Mouse (Mus musculus) lung, postnatal 0 days (tissue): ENCODE results near the gene Macc1. TPM values are rescaled to one million over a fixed set of nuclear protein-coding genes. Genes with fewer than 3 reads are reported as not detected.

ENCODE experiments used
- ATAC-seq: fragments of 200-750 bp; cut with Nextera tagmentation; 2 replicates; pipeline ENCODE4 v1.8.0; 2017; ENCODE audit warnings: moderate library complexity
- DNase-seq: peaks from one replicate; pipeline ENCODE4 v3.0.0-alpha.2; 2016; ENCODE audit warnings: low spot score
- H3K27ac ChIP-seq: fragments of 300-500 bp; sonication (generic); 2 replicates; pipeline ENCODE4 v1.5.1; 2014; ENCODE audit warnings: antibody characterized with exemption, mild to moderate bottlenecking, low read length, mixed read lengths
- H3K27me3 ChIP-seq: fragments of 300-500 bp; sonication (generic); replicated peaks from 2 replicates; pipeline ENCODE4 v1.6.1; 2014; ENCODE audit warnings: low read length, mixed read lengths; ENCODE audit not compliant: insufficient read depth
- H3K36me3 ChIP-seq: fragments of 300-500 bp; sonication (generic); 2 replicates; pipeline ENCODE4 v1.6.1; 2014; ENCODE audit warnings: low read length, mixed read lengths; ENCODE audit not compliant: insufficient read depth
- H3K4me1 ChIP-seq: fragments of 300-500 bp; sonication (generic); 2 replicates; pipeline ENCODE4 v1.6.1; 2014; ENCODE audit warnings: antibody characterized with exemption, low read depth, low read length, mixed read lengths; ENCODE audit not compliant: insufficient read depth
- H3K4me2 ChIP-seq: fragments of 300-500 bp; sonication (generic); replicated peaks from 2 replicates; pipeline ENCODE4 v1.6.1; 2014; ENCODE audit warnings: low read depth, mild to moderate bottlenecking, low read length, moderate library complexity, mixed read lengths
- H3K4me3 ChIP-seq: fragments of 300-500 bp; sonication (generic); 2 replicates; pipeline ENCODE4 v1.5.1; 2014; ENCODE audit warnings: low read depth, low read length
- H3K9ac ChIP-seq: fragments of 300-500 bp; sonication (generic); replicated peaks from 2 replicates; pipeline ENCODE4 v1.6.1; 2014; ENCODE audit warnings: low read depth, mild to moderate bottlenecking
- H3K9me3 ChIP-seq: fragments of 300-500 bp; sonication (generic); 2 replicates; pipeline ENCODE4 v1.6.1; 2016; ENCODE audit warnings: low read length, mixed read lengths
- CTCF ChIP-seq: IDR thresholded peaks from 2 replicates; pipeline ENCODE4 v1.5.1; 2016; ENCODE audit warnings: antibody characterized with exemption, mild to moderate bottlenecking
- EP300 ChIP-seq: IDR thresholded peaks from 2 replicates; pipeline ENCODE4 v1.6.1; 2016; ENCODE audit warnings: antibody characterized with exemption, mild to moderate bottlenecking, control low read depth
- WGBS: fragments of 180-500 bp; shearing (Covaris S2); extraction: QIAGEN DNeasy Blood & Tissue Kit; methylation state at CpG from one replicate; pipeline ENCODE4 v1.1.7; 2014; 5-methylcytosine and 5-hydroxymethylcytosine counted together
- polyA plus RNA-seq: library from polyadenylated mRNA; unstranded; fragments of >200 nt; fragmentation: Nextera tagmentation; extraction: Ambion mirVana; gene quantifications from 2 replicates; pipeline ENCODE4 v1.2.1, GENCODE M21; 2015

Macc1 gene
- polyA plus RNA-seq, 1 experiment from 2014 or later, result 1.0 TPM

DNA sequence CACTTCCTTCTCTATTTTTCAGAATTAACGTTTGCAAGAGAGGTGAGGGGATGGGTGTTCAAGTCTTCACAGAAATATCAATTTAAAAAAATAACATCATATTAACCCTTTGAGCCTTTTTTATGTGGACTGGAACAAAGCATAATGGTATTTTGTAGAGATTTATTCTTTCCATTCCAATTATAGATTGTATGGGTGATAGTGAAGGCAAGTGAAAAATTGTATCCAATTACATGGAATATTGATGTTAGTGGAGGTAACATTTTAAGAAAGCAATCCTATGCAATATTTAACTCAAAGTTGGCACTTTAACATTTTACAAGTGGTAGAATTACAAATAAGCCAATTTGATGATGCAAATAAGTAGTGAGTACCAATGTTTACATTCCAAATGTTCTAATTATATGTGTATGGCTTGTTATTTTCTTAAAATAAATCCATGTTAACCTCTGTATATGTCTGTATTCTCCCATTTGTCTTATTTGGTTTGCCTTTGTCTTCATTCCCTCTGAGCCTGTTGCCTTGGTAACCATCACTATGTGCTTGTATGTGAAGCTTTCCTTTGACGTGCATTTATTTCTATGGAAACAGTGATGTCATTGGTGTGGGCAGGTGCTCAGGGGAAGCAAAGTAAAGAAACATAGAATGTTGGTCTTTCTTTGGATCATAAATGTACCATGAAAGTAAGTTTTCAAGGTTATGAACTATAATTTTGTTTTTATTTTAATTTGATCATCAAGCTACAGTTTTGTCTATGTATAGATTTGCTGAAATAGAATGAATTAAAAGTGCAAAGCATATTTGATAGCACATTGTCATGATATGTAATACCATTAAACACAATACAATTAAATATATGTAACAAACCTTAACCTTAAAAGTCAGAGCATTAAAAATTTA, 150.2 kb downstream of the Macc1 start:
- Histone ChIP-seq H3K36me3 (no peaks in the 10 kb centered on the region), H3K27me3 (no peaks in the 10 kb centered on the region), H3K9me3 (no peaks in the 10 kb centered on the region), H3K27ac (no peak overlapping the region), H3K9ac (no peak overlapping the region), H3K4me1 (no peaks in the 10 kb centered on the region), H3K4me3 (no peak overlapping the region), H3K4me2 (no peak overlapping the region)
- ATAC-seq (no peak), DNase-seq (no peak)
- 48% methylated on average over 2 of the region's 2 CpGs for WGBS
- TF ChIP-seq EP300 (no peak), CTCF (no peak)

GRCm38 (mm10) chr12:119464940-119465245, 150.8 kb downstream of the Macc1 start:
- Histone ChIP-seq H3K4me3 (no peak overlapping the region), H3K9ac (no peak overlapping the region), H3K27ac (no peak overlapping the region), H3K4me1 (no peaks in the 10 kb centered on the region), H3K4me2 (no peak overlapping the region), H3K36me3 (no peaks in the 10 kb centered on the region), H3K9me3 (no peaks in the 10 kb centered on the region), H3K27me3 (no peaks in the 10 kb centered on the region)
- DNase-seq (no peak), ATAC-seq (no peak)
- TF ChIP-seq CTCF, result no peak
- 49% methylated on average over 1 of the region's 1 CpGs for WGBS

DNA sequence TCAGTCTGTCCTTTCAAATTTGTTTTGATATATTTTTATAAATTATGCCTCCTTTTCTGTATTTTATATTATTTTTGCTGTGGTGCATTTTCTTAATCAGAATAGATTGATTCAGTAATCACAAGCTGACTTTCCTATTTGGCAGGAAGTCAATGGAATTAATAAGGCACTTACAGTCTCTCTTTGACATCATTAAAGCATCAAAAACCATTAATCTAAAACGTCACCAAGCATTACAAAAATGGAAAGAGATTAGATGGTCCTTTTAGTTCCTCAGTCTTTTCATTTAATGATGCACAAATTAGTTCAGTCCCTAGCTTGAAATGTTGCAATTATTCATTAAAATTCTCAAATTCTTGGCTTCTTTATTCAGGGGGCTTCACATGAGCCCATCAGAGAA, 153.6 kb downstream of the Macc1 start:
- DNase-seq (no peak), ATAC-seq (no peak)
- Histone ChIP-seq H3K9ac (no peak overlapping the region), H3K27ac (no peak overlapping the region), H3K4me3 (no peak overlapping the region), H3K36me3 (no peaks in the 10 kb centered on the region), H3K4me2 (no peak overlapping the region), H3K4me1 (no peaks in the 10 kb centered on the region), H3K27me3 (no peaks in the 10 kb centered on the region), H3K9me3 (no peaks in the 10 kb centered on the region)
- 51% methylated on average over 1 of the region's 1 CpGs for WGBS
- no peak for TF ChIP-seq EP300
- no peak for TF ChIP-seq CTCF

GRCm38 (mm10) chr12:119470260-119470659, 156.2 kb downstream of the Macc1 start:
- no peak overlapping the region for H3K4me2 ChIP-seq
- peak; percentile 21 for DNase-seq
- TF ChIP-seq CTCF (peak; percentile 63), EP300 (no peak)
- no peak overlapping the region for H3K9ac ChIP-seq
- no peak for ATAC-seq
- H3K36me3 ChIP-seq, result no peaks in the 10 kb centered on the region
- no peaks in the 10 kb centered on the region for H3K4me1 ChIP-seq
- H3K9me3 ChIP-seq, result no peaks in the 10 kb centered on the region
- H3K27ac ChIP-seq, result no peak overlapping the region
- no peak overlapping the region for H3K4me3 ChIP-seq
- H3K27me3 ChIP-seq, result no peaks in the 10 kb centered on the region

GRCm38 (mm10) chr12:119483296-119483695, 169.2 kb downstream of the Macc1 start:
- ATAC-seq (no peak), DNase-seq (no peak)
- H3K4me3 ChIP-seq, result no peak overlapping the region
- 66% methylated on average over 2 of the region's 2 CpGs for WGBS
- no peaks in the 10 kb centered on the region for H3K4me1 ChIP-seq
- no peaks in the 10 kb centered on the region for H3K9me3 ChIP-seq
- no peak overlapping the region for H3K4me2 ChIP-seq
- H3K27ac ChIP-seq, result no peak overlapping the region
- TF ChIP-seq CTCF (no peak), EP300 (no peak)
- H3K36me3 ChIP-seq, result no peaks in the 10 kb centered on the region
- no peak overlapping the region for H3K9ac ChIP-seq
- no peaks in the 10 kb centered on the region for H3K27me3 ChIP-seq

GRCm38 (mm10) chr12:119483922-119484631, 170.0 kb downstream of the Macc1 start:
- no peak for TF ChIP-seq CTCF
- Histone ChIP-seq H3K9ac (no peak overlapping the region), H3K27ac (no peak overlapping the region), H3K4me1 (no peaks in the 10 kb centered on the region), H3K9me3 (no peaks in the 10 kb centered on the region), H3K4me2 (no peak overlapping the region), H3K36me3 (no peaks in the 10 kb centered on the region), H3K4me3 (no peak overlapping the region), H3K27me3 (no peaks in the 10 kb centered on the region)
- no peak for DNase-seq
- WGBS, result 79% methylated on average over 5 of the region's 5 CpGs
- no peak for ATAC-seq
